Comparison of ENCODE assay signal across 12 mouse cellular contexts in genomic region chr1:91215264-91215663, GRCm38 (mm10).
"Had no signal": no experiment of that assay in that cellular context is flagged by ENCODE, and none has a peak within 500 bp of the region (broad histone marks: within the 10 kb centered on the region; RNA-seq: fewer than 3 reads in every experiment).

No protein-coding gene starts in this region.

- H3K27me3 ChIP-seq: limb, embryonic 15.5 days; neural tube, embryonic 13.5 days had no signal

- H3K9me3 ChIP-seq: limb, embryonic 15.5 days; liver, embryonic 12.5 days; midbrain, embryonic 10.5 days; neural tube, embryonic 13.5 days had no signal

- ATAC-seq: liver, embryonic 12.5 days; midbrain, embryonic 16.5 days had no signal

- H3K36me3 ChIP-seq: limb, embryonic 15.5 days; liver, embryonic 12.5 days; midbrain, embryonic 10.5 days; neural tube, embryonic 13.5 days had no signal

- H3K4me3 ChIP-seq: limb, embryonic 15.5 days; liver, embryonic 12.5 days; midbrain, embryonic 10.5 days; neural tube, embryonic 13.5 days had no signal

- H3K4me2 ChIP-seq: limb, embryonic 15.5 days; liver, embryonic 12.5 days; lung, embryonic 14.5 days; neural tube, embryonic 13.5 days had no signal

- H3K9ac ChIP-seq: limb, embryonic 15.5 days; liver, embryonic 12.5 days; lung, embryonic 14.5 days; neural tube, embryonic 13.5 days had no signal

- DNase-seq: layer of hippocampus, adult 9-11 months; layer of hippocampus, postnatal 36 days; right cerebral cortex, postnatal 4 days; spleen, adult 18-20 months; thymus, adult 18-20 months; thymus, postnatal 14 days had no signal

- H3K27ac ChIP-seq: limb, embryonic 15.5 days; liver, embryonic 12.5 days; midbrain, embryonic 10.5 days; neural tube, embryonic 13.5 days had no signal
